Mouse (Mus musculus): ENCODE results near the gene Asap2. TPM values are rescaled to one million over a fixed set of nuclear protein-coding genes. Genes with fewer than 3 reads are reported as not detected.

Gene Asap2
- total RNA-seq, 2 experiments from 2014 or later: 21.7 to 22.7 TPM

DNA sequence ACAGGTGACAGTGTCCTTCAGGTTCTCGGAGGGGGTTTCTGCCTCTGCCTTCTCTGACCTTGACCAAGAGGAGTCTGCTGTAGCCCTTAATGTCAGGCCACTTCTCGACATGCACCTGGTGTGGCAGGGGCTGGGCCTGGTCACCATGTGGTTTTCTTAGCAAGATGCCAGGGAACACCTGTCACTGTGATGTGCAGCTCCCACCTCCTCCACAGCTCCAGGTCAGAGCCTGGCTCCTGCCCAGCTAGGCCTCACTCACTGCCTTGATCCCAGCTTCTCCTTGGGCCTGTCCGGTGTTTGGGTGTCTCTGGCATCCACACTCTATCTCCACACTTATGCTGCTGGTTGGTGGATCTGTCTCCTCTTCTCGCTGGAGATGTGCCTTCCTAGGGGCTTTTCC is 142.8 kb downstream of the Asap2 start:
- DNase-seq: no peak

DNA sequence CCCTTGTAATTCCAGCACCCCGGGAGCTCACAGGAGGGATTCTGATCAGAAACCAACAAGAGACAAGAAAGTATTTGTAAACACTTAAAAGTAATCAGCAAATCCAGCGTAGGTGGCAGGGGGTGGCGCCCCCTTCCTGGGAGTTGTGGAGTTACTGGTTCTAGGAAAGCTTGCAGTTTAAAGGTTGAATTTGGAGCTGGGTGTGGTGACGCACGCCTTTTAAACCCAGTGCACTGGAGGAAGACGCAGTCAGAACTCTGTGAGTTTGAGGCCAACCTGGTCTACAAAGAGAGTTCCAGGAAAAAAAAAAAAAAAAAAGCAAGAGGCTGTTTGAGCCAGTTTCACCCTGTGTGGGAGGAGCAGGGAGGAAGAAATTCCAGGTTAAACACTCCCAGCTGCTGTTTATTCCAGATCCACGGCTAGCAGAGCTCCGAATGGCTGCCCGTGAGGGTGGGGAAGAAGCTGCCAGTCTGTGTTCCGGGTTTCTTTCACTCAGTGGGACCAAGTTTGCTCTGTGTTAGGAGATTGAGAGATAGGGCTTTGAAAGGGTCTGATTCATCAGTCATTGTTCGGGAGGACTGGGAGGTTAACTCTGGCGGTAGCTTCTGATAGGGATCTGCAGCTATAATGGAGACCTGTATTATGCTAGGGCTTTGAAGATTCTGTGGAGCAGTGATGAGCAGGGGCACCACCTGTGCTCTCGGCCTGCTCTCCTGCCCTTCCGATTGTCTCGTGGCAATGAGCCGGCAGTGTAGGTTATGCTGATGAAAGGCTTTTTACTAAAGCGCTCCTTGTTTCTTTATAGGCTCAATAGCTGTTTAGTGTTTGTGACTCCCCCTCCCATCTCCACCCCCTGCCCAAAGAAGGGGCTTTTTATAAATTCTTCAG is 144.0 kb downstream of the Asap2 start:
- peak; percentile 35 for DNase-seq

DNA sequence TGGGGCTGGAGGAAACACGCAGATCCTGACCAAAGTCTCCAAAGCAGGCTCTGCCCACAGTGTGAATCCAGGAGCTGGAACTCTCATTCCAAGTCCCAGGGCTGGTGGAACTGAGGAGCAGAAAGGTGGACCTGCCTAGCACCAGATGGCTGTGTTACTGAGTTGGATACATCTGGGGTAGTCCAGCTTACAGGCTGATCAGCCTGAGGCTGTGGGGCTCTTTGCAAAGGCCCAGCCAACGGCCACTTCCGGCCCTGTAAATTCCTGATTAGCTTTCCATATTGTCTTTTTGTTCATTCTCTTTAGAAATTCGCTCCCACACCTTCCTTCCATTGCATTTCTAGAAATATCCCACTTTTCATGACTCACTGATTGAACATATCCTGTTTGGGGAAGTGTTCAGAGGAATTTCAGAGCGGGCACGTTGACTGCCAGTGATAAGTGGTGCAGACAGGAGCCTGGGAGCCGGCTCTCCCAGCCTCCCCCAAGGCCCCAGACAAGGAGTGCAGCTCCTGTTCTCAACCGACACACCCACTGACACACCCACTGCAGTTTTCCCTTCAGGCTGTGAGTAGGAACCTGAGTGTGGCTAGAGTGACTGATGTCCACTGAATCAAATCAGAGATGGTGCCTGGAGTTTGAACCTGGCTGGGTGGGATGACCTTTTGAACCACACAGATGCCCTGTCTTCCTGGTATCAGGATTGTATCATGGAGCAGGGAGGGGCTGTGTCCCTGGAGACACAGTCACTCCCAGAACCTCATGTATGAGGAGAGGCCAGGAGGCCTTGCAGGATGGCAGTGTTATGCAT is 145.6 kb downstream of the Asap2 start:
- DNase-seq: peak; percentile 65

DNA sequence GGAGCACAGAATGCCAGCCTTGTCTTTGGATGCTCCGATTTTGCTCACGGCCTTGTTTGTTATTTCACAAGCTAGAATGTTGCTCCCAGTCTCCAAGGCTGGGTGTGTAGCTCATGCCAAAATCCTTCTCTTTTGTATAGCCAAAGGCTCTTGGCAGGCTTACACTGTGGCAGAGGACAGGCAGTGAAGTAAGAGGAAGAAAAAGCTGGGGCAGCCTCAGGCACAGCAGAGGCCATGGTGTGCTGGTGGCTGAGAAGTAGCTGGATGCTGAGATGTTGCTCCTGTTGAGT is 146.1 kb downstream of the Asap2 start:
- peak; percentile 20 for DNase-seq

DNA sequence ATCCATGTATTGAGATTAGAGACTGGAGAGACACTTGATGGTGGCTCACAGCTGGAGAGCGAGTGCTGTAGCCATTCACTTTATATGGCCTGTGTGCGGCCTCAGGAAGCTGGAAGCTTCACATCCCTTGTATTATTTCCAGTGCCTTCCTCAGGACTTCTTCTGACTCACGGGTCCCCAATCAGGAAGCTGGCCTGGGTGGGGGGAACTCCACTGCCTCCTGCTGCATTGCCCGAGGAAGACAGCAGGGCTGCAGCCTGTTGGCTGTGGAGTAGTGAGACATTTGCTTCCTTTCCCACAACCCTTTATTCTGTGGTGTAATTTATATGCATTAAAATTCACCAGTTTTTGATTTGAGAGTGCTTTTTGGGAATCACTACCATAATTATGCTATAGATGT is 149.3 kb downstream of the Asap2 start:
- DNase-seq: peak; percentile 60

DNA sequence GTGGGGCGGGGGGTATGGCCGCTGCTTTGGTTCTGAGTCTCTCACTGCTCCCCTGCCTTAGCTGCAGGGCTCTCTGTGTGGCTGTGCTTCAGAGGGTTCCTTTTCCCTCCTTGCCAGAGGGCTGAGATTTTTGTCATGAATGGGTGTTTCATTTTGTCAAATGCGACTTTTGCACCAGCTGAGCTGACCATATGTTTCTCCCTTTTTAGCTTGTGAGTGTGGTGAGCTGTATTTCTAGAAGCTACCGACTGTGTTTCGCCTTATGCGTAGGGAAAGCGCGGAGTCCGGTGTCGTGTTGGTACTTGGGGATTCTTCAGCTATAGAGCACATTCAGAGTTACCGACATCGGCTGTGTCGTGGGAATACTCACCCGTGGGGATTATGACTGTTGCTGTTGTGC is 149.9 kb downstream of the Asap2 start:
- DNase-seq: no peak

DNA sequence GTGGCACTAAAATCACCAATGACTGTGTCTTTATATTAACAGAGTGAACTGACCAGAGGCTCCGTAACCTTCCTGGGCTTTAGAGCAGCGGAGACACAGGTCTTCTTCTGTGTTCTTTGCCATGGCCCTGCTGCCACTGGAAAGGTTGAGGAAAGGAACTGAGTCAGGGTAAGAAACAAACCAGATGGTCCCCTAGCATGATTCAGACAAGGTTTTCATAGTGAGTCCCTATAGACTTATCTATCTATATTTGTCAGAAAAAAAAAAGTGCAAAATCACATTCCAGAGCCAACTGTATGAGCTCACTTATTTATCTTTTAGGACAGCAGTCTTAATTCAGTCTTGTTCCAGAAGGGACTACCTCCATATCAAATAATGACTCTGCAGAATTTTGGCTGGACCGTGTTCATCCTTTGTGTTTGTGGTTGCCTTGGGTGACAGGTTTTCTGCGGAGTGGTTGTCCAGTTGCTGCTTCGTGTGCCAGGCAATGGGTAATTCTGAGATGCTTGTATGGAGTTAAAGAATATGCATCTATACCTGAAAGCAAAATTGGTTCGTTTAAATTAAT is 150.6 kb downstream of the Asap2 start:
- DNase-seq: no peak

DNA sequence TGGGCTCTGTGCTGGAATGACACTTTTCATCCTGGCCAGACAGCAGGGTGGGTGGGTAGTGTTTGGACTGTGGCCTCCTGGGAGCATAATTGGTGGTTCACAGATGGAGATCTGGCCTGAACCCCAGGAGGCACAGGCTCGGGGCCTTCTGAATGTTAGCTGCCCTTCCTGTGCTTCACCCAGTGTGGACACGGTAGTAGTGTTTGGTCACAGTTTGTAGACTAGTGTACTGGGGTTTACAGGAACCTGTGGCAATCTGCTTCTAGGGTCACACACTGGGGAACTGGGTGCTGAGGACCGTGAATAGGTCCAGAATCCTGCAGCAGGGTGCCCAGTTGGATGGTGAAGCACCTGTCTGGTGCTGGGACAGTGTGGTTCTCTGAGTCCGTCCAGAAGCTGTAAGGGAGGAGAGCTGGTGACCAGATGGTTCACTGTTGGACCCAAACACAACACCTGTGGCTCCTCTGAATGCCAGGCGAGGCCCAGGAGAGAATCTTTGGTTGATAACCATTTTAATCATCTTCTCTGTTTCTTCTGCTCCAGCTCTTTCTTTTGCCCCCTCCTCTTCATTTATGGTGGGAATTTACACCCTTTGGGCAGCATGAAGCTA is 151.5 kb downstream of the Asap2 start:
- DNase-seq: no peak

DNA sequence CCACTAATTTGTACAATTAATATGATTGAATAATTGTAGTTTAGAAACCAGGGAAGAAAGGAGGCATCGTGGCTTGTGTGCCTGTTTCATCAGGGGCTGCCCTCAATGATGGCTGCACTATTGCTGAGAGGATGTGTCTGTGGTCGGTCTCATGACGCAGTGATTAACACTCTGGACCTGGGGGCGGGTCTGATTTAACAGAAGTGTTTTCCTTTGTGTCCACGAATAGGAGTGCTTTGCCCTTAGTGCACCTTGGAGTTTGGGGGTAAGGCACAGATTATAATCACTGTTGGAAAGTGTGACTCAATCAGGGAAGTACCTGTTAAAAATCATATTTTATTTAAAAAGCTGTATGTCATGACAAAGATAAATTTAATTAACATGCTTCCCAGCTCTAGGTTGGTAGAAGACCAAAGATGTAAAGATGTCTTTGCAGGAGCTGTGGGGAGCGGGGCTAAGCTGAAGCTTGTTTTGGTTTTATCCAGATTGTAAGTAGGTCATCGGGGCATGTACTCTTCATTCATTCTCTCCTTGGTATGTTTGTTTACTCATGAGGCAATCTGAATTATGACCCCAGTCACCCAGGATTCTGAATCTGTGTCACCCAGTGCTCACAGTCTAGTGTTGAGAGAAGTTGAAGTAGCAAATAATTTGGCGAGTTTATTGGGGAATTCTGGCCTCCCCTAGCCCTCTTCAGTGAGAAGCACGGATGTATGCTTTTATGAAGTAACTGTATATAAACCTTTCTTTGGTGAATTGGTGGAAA is 152.4 kb downstream of the Asap2 start:
- DNase-seq: no peak

DNA sequence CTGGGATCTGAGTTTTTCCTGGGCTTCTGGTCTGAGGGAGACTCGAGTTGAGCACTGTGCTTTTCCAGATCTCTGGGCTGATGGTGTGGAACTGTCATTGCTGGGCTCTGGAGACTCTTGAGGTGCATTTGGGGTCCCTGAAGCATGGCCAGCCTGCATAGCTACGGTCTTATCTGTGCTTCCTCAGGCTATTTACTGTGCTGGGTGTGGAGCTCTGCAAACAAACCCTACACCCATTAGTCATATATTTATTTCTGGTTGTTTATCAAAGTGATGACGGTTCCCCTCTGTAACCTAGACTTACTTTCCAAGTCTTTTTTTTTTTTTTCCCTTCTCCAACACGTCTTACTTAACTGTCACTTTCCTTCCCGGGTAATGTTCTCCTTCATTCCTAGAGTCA is 154.3 kb downstream of the Asap2 start:
- DNase-seq: no peak

DNA sequence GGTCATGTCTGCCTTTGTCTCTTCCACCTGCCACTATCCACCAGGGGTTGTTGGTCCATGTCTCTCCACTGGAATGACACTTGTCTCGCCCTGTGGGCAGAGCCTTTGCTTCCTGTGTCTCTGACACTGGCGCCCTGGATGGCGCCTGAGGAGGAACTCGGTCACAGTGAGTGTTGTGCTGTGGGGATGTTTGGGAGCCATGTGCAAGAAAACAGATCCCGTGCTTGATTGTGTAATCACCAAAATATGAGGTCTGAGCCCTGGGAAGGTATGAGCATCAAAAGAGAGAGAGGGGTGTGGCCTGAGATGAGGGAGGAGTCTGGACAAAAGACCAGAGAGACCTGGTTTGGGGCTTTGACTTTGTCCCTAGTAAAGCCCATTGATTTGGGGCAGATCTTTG is 154.8 kb downstream of the Asap2 start:
- DNase-seq: no peak

DNA sequence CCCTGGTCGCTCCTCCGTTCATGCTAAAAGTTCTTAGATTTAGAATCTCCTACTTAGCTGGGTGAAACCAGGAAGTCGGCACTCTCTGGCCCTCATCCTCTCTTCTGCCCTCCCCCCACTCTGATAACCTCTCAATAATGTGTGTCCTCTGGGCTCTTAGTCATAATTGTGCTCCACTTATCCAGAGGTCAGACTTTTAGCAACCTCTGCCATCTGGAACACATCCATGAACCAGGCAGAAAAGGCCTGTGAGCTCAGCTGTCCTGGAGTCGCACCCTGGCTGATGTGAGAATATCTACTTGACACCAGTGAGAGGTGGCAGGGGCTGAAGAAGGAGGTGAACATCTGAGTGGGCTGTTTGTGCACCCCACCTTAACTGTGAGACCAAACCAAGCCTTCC is 156.6 kb downstream of the Asap2 start:
- DNase-seq: peak; percentile 33

DNA sequence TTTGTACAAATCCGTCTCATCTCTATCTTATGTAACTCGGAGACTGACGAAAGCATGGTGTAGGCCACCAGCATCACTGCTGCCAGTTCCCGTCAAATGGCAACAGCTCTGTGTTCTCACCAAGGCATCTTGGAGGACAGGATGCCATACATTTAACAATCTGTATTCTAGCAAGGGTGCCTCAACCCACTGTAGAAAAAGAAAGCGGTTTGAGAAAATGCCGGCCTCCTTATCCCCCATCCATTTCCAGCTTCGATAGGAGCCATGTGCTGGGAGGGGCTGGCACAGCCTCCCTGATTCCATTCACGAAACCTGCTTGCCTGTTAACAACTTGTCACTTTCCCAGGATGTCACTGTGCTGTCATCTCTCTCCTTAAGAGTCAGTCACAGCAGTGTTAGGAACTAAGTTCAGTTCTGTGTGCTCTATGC is 163.0 kb downstream of the Asap2 start:
- no peak for DNase-seq

DNA sequence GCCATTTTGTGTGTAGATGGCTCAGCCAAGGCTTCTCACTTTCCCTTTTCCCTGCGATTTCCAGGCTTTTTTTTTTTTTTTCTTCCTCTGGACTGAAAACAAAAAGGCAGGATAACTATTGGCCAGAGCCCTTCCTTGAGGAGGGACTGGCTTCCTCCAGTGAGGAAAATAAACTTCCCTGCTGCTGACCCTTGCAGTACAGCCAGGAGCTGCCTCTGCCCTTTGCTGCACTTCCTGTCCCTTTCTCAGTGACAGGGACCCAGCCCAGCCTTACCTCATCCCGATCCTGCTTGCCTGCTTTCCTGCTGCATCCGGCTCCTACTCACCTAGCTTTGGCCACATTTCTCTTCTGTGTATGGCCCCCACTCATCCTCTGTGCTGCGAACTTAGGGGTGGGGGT is 164.8 kb downstream of the Asap2 start:
- DNase-seq: peak; percentile 43

DNA sequence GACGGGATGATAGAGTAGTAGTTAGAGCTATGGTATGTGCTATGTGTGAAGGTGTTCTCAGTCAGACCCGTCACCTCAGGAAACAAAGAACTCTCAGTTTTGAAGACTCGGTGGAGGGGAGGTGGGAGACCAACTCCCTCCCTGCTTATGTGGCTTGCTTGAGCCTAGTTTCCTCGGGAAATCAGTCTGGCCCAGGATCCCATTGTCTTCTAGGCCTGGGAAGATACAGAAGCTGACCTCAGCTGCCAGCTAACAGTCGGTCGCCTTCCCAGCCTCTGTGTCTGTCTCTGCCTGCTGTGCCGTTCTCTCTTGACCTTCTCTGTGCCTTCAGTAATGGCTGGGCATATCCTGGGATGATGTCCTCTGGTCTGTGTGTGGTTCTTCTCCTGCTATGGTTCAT is 169.0 kb downstream of the Asap2 start:
- DNase-seq: no peak

DNA sequence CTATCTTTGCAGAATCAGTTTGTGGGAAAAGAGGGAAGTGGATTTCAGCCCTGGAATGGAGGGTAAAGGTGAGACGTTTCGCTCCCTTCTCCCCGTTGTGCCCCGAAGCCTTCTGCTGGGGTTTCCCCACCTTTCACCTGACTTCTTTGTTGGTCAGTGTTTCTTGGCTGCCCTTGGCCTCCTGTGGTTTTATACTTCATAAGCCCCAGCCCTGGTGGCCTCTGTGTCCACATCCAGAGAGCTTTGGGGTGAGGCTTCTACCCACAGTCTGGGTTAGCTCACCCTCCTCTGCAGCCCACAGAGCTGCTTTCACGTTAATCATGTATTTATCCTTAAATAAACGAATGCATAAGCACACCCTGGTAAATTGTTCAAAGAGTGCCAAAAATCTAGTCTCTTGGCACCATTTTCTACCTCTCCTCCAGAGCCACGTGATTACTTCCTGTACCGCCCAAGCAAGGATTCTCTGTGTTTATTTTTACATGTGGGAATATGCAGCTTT is 170.1 kb downstream of the Asap2 start:
- no peak for DNase-seq

DNA sequence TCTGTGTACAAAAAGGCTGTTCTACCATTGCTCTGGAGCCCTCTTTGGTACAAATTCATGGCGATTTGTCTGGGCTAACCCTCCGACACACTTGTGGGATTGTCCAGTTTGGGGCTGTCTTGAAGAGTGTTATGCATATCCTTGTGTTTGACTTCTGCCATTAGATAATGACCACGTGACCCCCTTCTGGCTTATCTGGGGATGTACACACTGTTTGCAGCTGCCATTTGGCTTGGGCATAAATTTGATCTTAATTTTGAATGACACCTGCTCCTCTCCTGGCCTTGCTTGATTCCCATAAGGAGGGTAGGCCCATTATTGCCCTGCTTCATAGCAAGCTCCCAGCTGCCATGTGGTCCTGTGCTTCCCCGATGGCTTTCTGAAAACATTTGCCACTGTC is 171.6 kb downstream of the Asap2 start:
- DNase-seq: no peak

DNA sequence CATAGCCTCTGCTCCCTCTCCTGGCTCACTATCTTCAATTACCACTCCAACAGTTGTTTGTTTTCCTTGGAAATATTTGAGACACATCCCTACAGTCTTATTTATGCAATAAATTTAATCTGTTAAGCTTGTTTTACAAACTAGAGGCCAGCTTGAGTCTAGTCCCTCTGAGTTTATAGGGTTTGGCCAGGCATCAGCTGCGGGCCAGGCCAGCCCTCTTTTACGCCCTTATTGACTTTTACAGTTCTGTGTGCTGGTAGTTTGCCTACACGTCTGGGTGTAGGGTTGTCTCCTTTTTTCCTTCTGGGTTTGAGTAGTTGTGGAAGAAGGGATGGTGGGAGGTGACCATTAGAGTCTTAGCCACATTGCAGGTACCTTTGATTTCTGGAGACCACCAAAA is 173.4 kb downstream of the Asap2 start:
- no peak for DNase-seq

DNA sequence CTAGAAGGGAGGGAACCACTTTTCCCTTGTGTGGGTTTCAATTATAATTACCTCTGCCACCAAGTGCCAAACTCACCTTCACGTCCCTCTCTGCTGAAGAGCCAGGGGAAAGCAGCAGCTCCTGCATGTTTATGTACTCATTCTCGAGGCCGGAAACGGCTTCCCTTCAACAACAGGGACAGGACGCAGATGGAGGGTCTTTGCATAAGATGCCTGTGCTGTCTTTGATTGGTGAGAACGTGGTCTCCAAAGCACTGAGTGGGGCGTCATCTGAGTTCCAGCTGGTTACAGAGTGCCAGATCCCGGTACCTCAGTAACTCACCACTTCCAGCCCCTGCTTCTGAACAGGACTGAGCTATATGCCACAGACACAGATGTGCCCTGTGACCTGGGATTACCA is 174.0 kb downstream of the Asap2 start:
- no peak for DNase-seq

DNA sequence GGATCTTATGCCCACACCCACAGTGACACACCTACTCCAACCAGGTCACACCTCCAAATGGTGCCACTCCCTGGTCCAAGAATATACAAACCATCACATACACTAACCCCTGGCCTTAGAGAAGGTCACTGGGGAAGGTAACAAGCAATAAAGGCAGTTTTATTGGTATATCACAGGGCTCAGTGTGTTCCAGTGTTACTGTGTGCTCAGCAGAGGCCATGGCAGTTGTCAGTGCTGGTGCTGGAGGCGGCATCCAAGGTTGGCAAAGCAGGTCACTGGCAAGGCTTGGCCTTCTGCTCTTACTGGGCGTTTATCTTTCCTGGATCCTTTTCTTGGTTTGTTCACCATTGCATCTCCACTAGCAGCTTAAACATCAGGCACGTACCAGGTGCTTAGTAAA is 174.9 kb downstream of the Asap2 start:
- DNase-seq: no peak

DNA sequence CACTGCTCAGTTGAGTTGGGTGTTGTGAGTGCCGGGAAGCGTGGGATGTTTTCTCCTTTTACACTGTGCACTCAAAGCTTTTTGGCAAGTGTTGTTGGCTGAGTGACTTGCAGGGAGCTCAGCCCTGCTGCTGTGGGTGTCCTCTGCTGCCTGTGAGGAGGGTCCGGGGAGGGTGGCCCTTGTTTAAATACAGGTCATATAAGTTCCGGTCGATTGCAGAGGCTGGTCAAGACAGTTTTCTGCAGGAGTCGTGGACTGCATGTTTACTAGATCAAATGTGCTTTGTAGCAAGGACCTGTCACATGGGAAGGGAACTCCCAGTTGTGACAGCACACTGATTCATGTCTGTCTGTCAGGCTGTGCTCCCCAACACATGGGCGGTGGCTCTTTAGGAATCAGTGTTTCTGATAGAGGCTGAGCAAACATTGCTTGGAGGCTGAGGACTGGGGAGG is 175.7 kb downstream of the Asap2 start:
- DNase-seq: peak; percentile 24
